In the genomic region with DNA sequence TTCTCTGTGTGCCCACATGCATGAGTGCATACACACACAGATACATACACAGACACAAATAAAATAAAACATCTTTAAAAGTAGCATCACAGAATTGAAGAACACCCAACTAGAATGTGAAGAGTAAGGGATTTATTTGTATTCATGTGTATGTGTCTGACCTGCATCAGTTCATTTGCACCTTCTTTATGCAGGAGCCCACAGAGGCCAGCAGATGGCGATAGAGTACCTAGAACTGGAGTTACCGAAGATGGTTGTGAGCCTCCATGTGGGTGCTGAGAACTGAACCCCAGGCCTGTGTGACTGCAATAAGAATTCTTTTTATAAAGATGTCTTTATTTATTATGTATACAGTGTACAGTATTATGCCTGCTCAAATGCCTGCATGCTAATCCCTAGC, we compare ENCODE assay signal across 21 mouse cellular contexts. TPM values are rescaled to one million over a fixed set of nuclear protein-coding genes. Genes with fewer than 3 reads are reported as not detected.
A peak's percentile ranks its signal among the peaks of the same experiment; 100 is the strongest.
DNase-seq lines count a peak whose midpoint lies in the region; ATAC-seq and TF ChIP-seq lines count a peak whose summit lies in the region.
"Had no signal": no experiment of that assay in that cellular context is flagged by ENCODE, and none has a peak within 500 bp of the region (broad histone marks: within the 10 kb centered on the region; RNA-seq: fewer than 3 reads in every experiment).

No protein-coding gene starts in this region.

- no peak overlapping the region for H3K27ac ChIP-seq in heart, adult 2 months
- H3K27ac ChIP-seq in ES-E14 (ENCODE audit: insufficient read depth, low read depth, low read length, poor library complexity, severe bottlenecking) = no peak overlapping the region
- H3K27ac ChIP-seq: hindbrain, embryonic 15.5 days; left cerebral cortex, adult 2 months; limb, embryonic 13.5 days; neural tube, embryonic 12.5 days; stomach, embryonic 15.5 days had no signal

- no peak for TF ChIP-seq EP300 in heart, adult 2 months (IDR thresholded peaks at IDR 0.05; ENCODE audit: insufficient read depth, low read depth, low read length)

- intact Hi-C loops in heart, adult 2 months (cut with DNase I) = no loop called here
- intact Hi-C loops in heart, postnatal 10 days (cut with DNase I) = no loop called here
- intact Hi-C loops in left cerebral cortex, postnatal 4 days (cut with DNase I) = no loop called here

- no peaks in the 10 kb centered on the region for H3K79me2 ChIP-seq in heart, adult 2 months (replicated peaks; ENCODE audit: control insufficient read depth, insufficient read depth, low read length)

- H3K4me1 ChIP-seq in heart, adult 2 months (ENCODE audit: control insufficient read depth, insufficient read depth, low read length) = no peaks in the 10 kb centered on the region
- H3K4me1 ChIP-seq in ES-E14 (ENCODE audit: control insufficient read depth in 2 of 2, insufficient read depth in 2 of 2, low read length in 2 of 2, poor library complexity in 1 of 2) = no peaks in the 10 kb centered on the region
- H3K4me1 ChIP-seq: hindbrain, embryonic 15.5 days; limb, embryonic 13.5 days; neural tube, embryonic 12.5 days; stomach, embryonic 15.5 days had no signal

- no peaks in the 10 kb centered on the region for H3K9me3 ChIP-seq in ES-E14 (ENCODE audit: control insufficient read depth, insufficient read depth, low read depth, low read length)
- H3K9me3 ChIP-seq: hindbrain, embryonic 15.5 days; stomach, embryonic 15.5 days had no signal

- H3K4me3 ChIP-seq in heart, adult 2 months = no peak overlapping the region
- no peak overlapping the region for H3K4me3 ChIP-seq in ES-E14 (ENCODE audit: insufficient read depth in 1 of 2, low read depth in 1 of 2, low read length in 2 of 2, poor library complexity in 1 of 2, severe bottlenecking in 1 of 2)
- H3K4me3 ChIP-seq: hindbrain, embryonic 15.5 days; left cerebral cortex, adult 2 months; limb, embryonic 13.5 days; neural tube, embryonic 12.5 days; stomach, embryonic 15.5 days had no signal

- no peaks in the 10 kb centered on the region for H3K27me3 ChIP-seq in heart, adult 2 months (ENCODE audit: control insufficient read depth, insufficient read depth, low read length)
- H3K27me3 ChIP-seq: hindbrain, embryonic 15.5 days; limb, embryonic 13.5 days; neural tube, embryonic 12.5 days; stomach, embryonic 15.5 days had no signal

- no peaks in the 10 kb centered on the region for H3K36me3 ChIP-seq in heart, adult 2 months (ENCODE audit: control insufficient read depth, insufficient read depth, low read length)
- no peaks in the 10 kb centered on the region for H3K36me3 ChIP-seq in ES-E14 (ENCODE audit: control insufficient read depth, insufficient read depth, low read length, poor library complexity, severe bottlenecking)
- H3K36me3 ChIP-seq: hindbrain, embryonic 15.5 days; limb, embryonic 13.5 days; neural tube, embryonic 12.5 days; stomach, embryonic 15.5 days had no signal

- 80% methylated on average over 2 of the region's 2 CpGs for WGBS in heart, adult 2 months

- peak; percentile 40; the same call in 1 of the 2 replicates for ATAC-seq in megakaryocyte, adult 5-6 weeks (ENCODE audit: poor library complexity, severe bottlenecking)
- ATAC-seq: forebrain, embryonic 14.5 days; midbrain, embryonic 16.5 days had no signal

- TF ChIP-seq POLR2A in heart, adult 2 months (IDR thresholded peaks at IDR 0.05; ENCODE audit: insufficient read depth, low read depth, low read length) = no peak

- in situ Hi-C loops in ES-E14 (cut with MboI; ENCODE audit: low sequenced_read_pairs in 2 of 2, unreplicated experiment in 2 of 2) = no loop called here

- peak; percentile 16; the same call in 1 of the 2 replicates for TF ChIP-seq CTCF in heart, adult 2 months (IDR thresholded peaks at IDR 0.05)

- H3K9ac ChIP-seq in heart, adult 2 months (ENCODE audit: low read depth, low read length) = no peak overlapping the region
- H3K9ac ChIP-seq in ES-E14 (ENCODE audit: insufficient read depth, low read depth, low read length, poor library complexity, severe bottlenecking) = no peak overlapping the region
- H3K9ac ChIP-seq: hindbrain, embryonic 15.5 days; limb, embryonic 13.5 days; neural tube, embryonic 12.5 days; stomach, embryonic 15.5 days had no signal

- no peak for DNase-seq in heart, adult 2 months
- DNase-seq in heart, postnatal 10 days = no peak
- peak; percentile 34 for DNase-seq in 416B (ENCODE audit: low read depth)
- DNase-seq in ES-E14 (ENCODE audit: low read depth, low spot score) = peak; percentile 43
- no peak for DNase-seq in cerebellum, adult 8-10 months
- DNase-seq in left cerebral cortex, postnatal 4 days = no peak
- no peak for DNase-seq in layer of hippocampus, postnatal 25 days (ENCODE audit: extremely low spot score in 1 of 2, low spot score in 1 of 2)
- DNase-seq: adrenal gland, postnatal 14 days; cerebellum, adult 9-11 months; heart, adult 18-20 months; kidney, adult 8-10 months; lung, adult 2 months; lung, postnatal 4 days had no signal

TF ChIP-seq in ES-E14, 5 proteins besides CTCF, POLR2A, EP300 and RAD21:
- no peak for TF ChIP-seq MAFK (IDR thresholded peaks at IDR 0.05; ENCODE audit: insufficient read depth, low read depth, low read length)
- no peak for TF ChIP-seq CHD2 (IDR thresholded peaks at IDR 0.05; ENCODE audit: low read depth, low read length)
- TF ChIP-seq ZC3H11A (IDR thresholded peaks at IDR 0.05; ENCODE audit: borderline replicate concordance, low read depth, low read length) = no peak

RNA-seq across cellular contexts. Expression of a gene that starts 12.0 kb away (rescaled TPM):
- 10 to 100 TPM; 21.9 to 23.4 TPM for total RNA-seq in heart, adult 2 months (2021)
- polyA plus RNA-seq in heart, adult 2 months (2012; rRNA removed) = 11.0 and 15.5 TPM in 2 replicates
- total RNA-seq in heart, postnatal 10 days (2021) = 10 to 100 TPM; 22.5 to 24.5 TPM
- 16.9 and 18.8 TPM in 2 replicates for total RNA-seq in ES-E14 (2012; rRNA removed)
- 48.7 and 49.1 TPM in 2 replicates for total RNA-seq in megakaryocyte, adult 5-6 weeks (2015)
- 24.1 and 32.4 TPM in 2 replicates for total RNA-seq in megakaryocyte, adult 5-6 weeks (2017)
- total RNA-seq in left cerebral cortex, postnatal 4 days (2021) = 10 to 100 TPM; 38.4 to 48.2 TPM
- total RNA-seq in layer of hippocampus, postnatal 25 days (2021) = 10 to 100 TPM; 46.1 to 50.2 TPM

RNA-seq across cellular contexts. Expression of a gene that starts 31.7 kb away (rescaled TPM):
- total RNA-seq in heart, adult 2 months (2021) = 10 to 100 TPM; 12.4 to 14.9 TPM
- 5.6 and 13.7 TPM in 2 replicates for polyA plus RNA-seq in heart, adult 2 months (2012; rRNA removed)
- 10 to 100 TPM; 24.2 to 27.3 TPM for total RNA-seq in heart, postnatal 10 days (2021)
- 108 and 117 TPM in 2 replicates for total RNA-seq in ES-E14 (2012; rRNA removed)
- 42.0 and 42.6 TPM in 2 replicates for total RNA-seq in megakaryocyte, adult 5-6 weeks (2015)
- total RNA-seq in megakaryocyte, adult 5-6 weeks (2017) = 43.7 and 48.3 TPM in 2 replicates
- total RNA-seq in left cerebral cortex, postnatal 4 days (2021) = 10 to 100 TPM; 51.2 to 55.3 TPM
- total RNA-seq in layer of hippocampus, postnatal 25 days (2021) = 10 to 100 TPM; 23.6 to 27.1 TPM

Comparison
In these comparisons a context has a peak if more than half of its experiments do, and no peak if none do; other contexts are left out.
1. DNase-seq: peak in 416B (single experiment) and ES-E14 (single experiment); none in heart, adult 2 months (0 of 2), heart, postnatal 10 days (0 of 2), cerebellum, adult 8-10 months (single experiment), left cerebral cortex, postnatal 4 days (single experiment) and layer of hippocampus, postnatal 25 days (0 of 2).